Mouse (Mus musculus): ENCODE measurements around the gene Cmss1.

Gene Cmss1

DNA sequence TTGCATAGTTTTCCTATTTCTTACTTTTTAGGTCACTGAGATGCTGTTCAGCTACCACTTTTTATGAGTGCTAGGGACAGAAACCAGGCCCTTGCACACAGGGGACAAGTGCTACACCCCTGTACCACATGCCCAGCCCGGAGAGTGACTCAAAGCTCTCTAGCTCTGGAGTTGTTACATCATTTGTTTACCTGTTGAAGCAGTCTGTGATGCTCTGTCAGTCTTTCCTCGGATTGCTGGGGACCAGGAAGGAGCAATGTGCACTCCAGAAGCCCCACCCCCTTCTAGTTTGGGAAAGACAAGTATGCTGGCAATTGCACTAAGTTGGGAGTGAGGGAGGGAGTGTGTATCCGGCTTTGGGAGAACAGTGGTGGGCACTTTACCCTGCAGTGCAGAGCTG, 257.0 kb downstream of the Cmss1 start:
- no peak for DNase-seq (ENCODE audit: low spot score in 2 of 2)

GRCm38 (mm10) chr16:57349039-57349438, 257.6 kb downstream of the Cmss1 start:
- no peak for DNase-seq (ENCODE audit: low spot score in 2 of 2)

- no peak for DNase-seq (ENCODE audit: low spot score in 2 of 2)
These were observed 260.4 kb downstream of the Cmss1 start for GRCm38 (mm10) chr16:57346258-57346657.

- no peak for DNase-seq (ENCODE audit: low spot score in 2 of 2)
These were observed 266.1 kb downstream of the Cmss1 start for GRCm38 (mm10) chr16:57340613-57340898.

- no peak for DNase-seq (ENCODE audit: low spot score in 2 of 2)
These were observed 266.7 kb downstream of the Cmss1 start for GRCm38 (mm10) chr16:57339765-57340612.

- no peak for DNase-seq (ENCODE audit: low spot score in 2 of 2)
These were observed 269.8 kb downstream of the Cmss1 start for GRCm38 (mm10) chr16:57336770-57337423.

DNA sequence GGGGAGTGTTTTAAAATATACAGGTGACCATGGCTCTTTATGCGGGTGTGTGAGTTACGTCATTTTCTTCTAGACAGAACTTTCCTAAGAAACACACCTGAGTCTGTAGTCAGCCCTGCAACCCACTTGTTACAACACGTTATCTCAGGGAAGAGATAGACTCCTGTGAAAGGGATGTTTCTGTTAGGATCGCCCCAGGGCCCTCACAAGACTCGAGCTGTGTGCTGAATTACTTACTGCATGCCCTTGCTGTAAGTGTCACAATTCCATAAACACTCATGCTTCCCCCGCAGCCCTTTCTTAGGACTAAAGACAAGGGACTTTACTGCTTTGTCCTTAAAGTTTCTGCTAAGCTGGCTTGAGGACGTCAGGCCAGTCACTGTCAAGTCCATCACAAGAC, 274.4 kb downstream of the Cmss1 start:
- DNase-seq (ENCODE audit: low spot score in 2 of 2) = no peak

- DNase-seq (ENCODE audit: low spot score in 2 of 2) = no peak
These were observed 276.6 kb downstream of the Cmss1 start for GRCm38 (mm10) chr16:57330111-57330510.

DNA sequence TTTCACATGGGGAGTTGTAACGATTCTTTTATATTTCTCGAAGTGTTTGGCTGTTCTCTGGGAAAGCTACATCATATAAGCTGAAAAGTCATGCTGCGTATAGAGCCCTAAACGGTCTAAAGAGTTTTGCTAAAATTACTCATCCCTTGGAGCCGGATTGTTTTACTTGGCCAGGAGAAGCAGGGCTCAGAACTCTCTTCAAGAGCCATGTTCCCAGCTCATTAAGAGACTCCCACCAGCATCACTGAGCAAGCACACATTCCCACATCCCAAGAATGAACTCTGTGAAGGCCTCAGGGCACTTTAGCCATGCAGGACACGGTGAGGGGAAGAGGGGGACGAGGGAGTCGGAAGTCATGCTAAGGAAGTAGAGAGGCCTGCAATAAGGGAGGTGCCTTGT, 277.6 kb downstream of the Cmss1 start:
- no peak for DNase-seq (ENCODE audit: low spot score in 2 of 2)

DNA sequence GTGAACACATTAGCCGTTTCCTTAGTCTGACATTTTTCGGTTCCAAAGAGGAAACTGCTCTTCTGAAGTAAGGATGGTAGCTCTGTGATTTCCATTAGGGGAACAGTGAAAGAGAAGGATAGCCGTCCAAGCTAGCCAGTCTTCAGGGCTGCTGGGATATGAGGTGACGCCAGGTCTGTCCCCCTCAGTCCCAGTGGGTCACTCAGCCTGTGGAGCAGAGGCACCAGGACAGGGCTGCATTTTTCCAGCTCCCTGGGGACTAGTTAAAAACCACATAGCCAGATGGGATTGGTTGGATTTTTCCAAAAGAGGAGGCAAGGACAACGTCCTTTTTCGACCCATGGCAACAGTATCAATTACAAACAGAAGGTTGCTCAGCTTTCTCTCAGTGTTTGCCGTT, 279.7 kb downstream of the Cmss1 start:
- DNase-seq (ENCODE audit: low spot score in 2 of 2) = no peak

- DNase-seq (ENCODE audit: low spot score in 2 of 2) = no peak
These were observed 287.2 kb downstream of the Cmss1 start for GRCm38 (mm10) chr16:57319284-57320124.

DNA sequence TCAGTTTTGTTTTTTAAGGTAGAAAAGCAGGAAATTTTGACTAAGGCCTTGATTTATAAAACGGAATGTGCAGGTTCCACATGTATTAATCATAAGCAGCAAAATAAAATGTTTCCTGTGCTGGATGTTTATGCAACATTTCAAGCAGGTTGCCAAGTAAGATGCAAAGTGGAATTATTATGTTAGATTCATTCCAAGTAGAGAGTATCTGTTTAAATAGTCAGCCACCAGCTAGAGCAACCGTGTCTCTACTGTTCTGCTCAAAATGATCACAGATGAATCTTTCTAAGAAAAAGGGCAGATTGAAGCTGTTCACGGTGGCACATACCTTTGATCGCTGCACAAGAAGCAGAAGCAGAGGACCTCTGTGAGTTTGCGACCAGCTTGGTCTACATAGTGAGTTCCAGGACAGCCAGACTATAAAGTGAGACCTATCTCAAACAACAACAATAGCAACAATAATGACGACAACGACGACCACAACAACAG, 288.0 kb downstream of the Cmss1 start:
- DNase-seq (ENCODE audit: low spot score in 2 of 2) = no peak

GRCm38 (mm10) chr16:57317882-57318636, 288.6 kb downstream of the Cmss1 start:
- DNase-seq (ENCODE audit: low spot score in 2 of 2) = no peak

- no peak for DNase-seq (ENCODE audit: low spot score in 2 of 2)
These were observed 289.5 kb downstream of the Cmss1 start for GRCm38 (mm10) chr16:57317127-57317526.

DNA sequence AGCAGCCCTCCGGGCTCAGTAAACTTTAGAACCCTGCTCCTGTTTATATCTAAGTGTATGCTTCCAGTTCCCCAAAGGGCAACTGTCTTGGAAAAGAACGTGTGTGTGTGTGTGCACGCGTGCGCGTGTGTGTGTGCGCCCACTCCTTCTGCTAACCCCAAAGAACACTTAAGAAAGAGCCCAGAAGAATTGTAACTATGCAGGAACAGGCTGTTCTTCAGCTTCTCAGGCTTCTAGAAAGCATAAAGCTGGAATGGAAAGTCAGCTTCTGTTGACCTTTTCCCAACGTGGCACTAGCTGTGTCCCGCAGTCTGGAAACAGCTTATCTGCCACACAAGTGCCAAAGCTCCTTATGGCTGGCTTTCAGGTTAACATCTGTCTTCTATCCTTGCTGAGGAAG, 291.6 kb downstream of the Cmss1 start:
- DNase-seq (ENCODE audit: low spot score in 2 of 2) = no peak

GRCm38 (mm10) chr16:57314236-57314635, 292.4 kb downstream of the Cmss1 start:
- DNase-seq (ENCODE audit: low spot score in 2 of 2) = no peak

DNA sequence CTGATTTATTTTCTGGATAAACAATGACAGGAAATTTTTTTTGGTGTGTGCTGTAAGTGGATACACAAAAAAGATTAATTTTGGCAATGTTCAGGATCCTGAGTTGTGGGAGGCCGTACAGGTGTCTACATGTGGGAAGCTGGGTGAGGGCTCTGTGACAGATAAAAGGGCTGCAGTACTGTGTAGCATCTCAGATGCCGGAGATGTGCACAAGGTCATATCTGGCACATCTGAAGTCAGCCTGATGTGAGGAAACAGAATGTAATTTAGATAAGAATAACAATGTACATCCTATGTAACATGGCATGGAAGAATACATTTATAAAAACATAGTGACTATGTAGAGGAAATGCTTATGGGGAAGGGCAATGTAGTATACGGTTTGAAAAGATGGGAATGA, 293.2 kb downstream of the Cmss1 start:
- no peak for DNase-seq (ENCODE audit: low spot score in 2 of 2)

GRCm38 (mm10) chr16:57312130-57312529, 294.5 kb downstream of the Cmss1 start:
- DNase-seq (ENCODE audit: low spot score in 2 of 2) = no peak

DNA sequence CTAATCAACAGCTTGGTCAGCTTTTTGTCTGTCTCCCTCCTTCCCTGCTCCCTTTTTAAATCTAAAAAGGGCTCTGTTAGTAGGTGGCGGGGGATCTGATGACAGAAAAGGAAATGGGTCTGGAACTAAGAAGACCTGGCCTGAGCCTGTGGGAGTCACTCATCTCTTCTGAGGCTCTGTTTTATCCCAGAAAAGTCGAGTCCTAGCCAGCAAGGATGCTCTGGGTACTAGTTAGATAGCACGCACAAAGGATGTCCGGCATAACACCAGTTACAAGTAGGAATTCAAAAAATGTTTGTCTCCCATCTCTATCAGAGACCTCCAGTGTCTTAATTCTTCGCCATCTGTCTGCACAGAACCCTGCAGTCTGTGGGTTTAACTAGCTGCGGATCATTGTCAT, 301.2 kb downstream of the Cmss1 start:
- no peak for DNase-seq (ENCODE audit: low spot score in 2 of 2)

- DNase-seq (ENCODE audit: low spot score in 2 of 2) = no peak
These were observed 302.9 kb downstream of the Cmss1 start for GRCm38 (mm10) chr16:57303716-57304115.

GRCm38 (mm10) chr16:57302792-57303698, 303.6 kb downstream of the Cmss1 start:
- DNase-seq (ENCODE audit: low spot score in 2 of 2) = no peak
